Mouse (Mus musculus) neural tube, embryonic 10.5 days (tissue): ENCODE measurements around the gene Tmem8b.
A peak's percentile ranks its signal among the peaks of the same experiment; 100 is the strongest.

Source experiments
- DNase-seq: peaks from one replicate; pipeline ENCODE4 v3.0.0-alpha.2; 2017; ENCODE audit warnings: low spot score; ENCODE audit errors: extremely low spot score

Tmem8b gene

DNA sequence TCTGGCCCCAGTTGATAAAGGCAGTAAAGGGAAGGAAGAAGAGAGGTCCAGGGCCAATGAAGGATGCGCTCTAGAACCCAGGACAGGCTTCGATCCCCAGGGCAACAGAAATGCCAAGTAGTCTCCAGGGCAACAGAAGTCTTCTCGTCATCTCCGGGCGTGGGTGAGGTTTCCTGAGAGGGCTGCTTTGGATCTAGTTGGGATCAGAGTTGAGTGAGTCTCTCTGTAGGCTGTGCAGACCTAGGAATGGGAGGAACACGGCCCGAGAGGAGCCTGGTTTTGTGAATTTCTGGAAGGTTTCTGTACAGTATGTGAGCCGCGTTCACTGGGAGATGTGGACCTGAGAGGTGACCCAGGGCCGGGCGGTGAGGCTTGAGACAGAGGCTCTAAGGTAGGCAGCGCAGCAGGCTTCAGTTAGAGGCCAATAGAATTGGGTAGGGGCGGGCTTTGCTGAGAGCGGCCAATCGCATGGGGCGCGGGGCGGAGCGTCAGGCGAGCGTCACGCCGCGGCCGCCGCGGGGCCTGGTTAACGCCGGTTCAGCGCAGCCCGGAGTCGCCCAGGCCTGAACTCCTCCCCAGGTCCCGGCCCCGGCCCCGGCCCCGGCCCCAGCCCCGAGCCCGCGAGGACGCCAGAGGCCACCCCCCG lies at the start of gene Tmem8b, which contains the start of gene Fam221b:
TSS of gene Tmem8b (plus strand) at position 190 of the 646 bp plus-strand sequence.
TSS of gene Fam221b (minus strand) at position 364 of the 646 bp plus-strand sequence.
- DNase-seq, result peak; percentile 92

- DNase-seq, result no peak
Measured at GRCm38 (mm10) chr4:43620146-43620778, 48.5 kb upstream of the Tmem8b start.

GRCm38 (mm10) chr4:43629106-43629817 lies 39.5 kb upstream of the Tmem8b start:
- DNase-seq, result peak; percentile 19

DNA sequence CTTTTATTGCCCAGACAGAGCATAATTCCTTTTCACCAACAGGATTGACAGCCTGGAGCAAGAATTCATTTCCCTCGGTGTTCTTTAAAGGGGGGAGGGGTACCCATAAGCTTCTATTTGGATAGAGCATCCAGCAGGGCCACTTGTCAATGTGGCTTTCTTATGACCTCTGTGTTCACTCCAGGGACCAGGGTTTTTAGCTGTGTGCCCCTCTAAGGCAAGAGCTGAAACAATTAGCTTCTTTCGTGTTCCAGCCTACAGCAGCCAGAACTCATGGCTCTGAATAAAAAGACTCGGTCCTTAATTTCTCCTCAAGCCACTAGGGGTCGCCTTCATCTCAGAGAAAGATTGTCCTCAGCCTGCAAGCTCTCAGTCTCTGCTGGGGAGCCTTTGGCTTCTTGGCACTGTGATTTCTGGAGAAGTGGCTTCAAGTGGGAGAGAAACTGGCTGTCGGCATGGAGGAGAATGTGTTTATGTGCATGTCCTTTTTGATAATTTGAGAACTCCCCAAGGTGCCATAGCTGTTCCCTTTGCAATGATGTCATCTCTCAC lies 38.7 kb upstream of the Tmem8b start:
- DNase-seq, result peak; percentile 79

- DNase-seq, result peak; percentile 53
Measured at GRCm38 (mm10) chr4:43630671-43631045, 38.1 kb upstream of the Tmem8b start.

GRCm38 (mm10) chr4:43631046-43631955 lies 37.5 kb upstream of the Tmem8b start, which contains the start of gene Npr2:
Gene Npr2 (plus strand): TSS chr4:43631935.
- peak; percentile 74 for DNase-seq

GRCm38 (mm10) chr4:43631956-43632920 lies 36.5 kb upstream of the Tmem8b start:
- DNase-seq, result no peak

- DNase-seq, result peak; percentile 12
Measured at GRCm38 (mm10) chr4:43633296-43633695, 35.5 kb upstream of the Tmem8b start.

DNA sequence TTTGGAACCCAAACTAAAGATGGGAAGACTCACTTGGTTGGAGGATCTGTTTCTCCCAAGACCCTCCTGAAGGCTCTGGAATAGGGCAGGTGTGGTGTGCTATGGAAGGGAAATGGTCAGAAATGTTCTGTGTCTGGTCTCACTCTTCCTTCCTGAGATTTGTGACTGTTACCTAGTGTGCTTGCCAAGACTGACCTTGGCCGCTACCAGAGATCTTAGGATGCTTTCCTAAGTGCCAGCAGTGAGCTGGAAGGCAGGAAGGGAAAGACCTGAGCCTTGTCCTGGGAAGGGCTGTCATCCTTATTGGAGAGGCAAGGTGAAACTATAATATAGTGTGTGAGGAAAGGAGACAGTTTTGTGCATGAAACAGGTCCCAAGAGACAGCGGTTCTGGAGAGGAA lies 35.0 kb upstream of the Tmem8b start:
- peak; percentile 11 for DNase-seq

- peak; percentile 11 for DNase-seq
Measured at GRCm38 (mm10) chr4:43634621-43635374, 34.0 kb upstream of the Tmem8b start.

- DNase-seq, result no peak
Measured at GRCm38 (mm10) chr4:43636751-43637150, 32.0 kb upstream of the Tmem8b start.

DNA sequence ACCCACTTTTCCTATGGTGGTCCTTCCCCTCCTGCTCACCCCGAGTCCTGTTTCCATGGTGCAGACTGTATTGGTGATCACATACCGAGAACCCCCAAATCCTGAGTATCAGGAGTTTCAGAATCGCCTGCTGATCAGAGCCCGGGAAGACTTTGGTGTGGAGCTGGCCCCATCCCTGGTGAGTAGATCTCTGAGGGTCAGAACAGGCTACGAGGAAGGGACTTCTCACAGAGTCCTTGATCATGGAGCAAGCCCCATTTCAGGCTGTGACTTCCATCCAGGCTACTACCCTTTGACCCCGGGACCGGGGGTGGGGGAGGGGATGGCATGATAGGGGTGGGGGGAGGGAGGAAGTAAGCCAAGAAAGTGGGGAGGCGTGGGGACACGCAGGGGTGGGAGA lies 28.7 kb upstream of the Tmem8b start:
- DNase-seq, result peak; percentile 8

GRCm38 (mm10) chr4:43640491-43640890 lies 28.3 kb upstream of the Tmem8b start:
- no peak for DNase-seq

GRCm38 (mm10) chr4:43649783-43650182 lies 19.0 kb upstream of the Tmem8b start:
- no peak for DNase-seq

- DNase-seq, result no peak
Measured at GRCm38 (mm10) chr4:43652726-43653125, 16.0 kb upstream of the Tmem8b start.

DNA sequence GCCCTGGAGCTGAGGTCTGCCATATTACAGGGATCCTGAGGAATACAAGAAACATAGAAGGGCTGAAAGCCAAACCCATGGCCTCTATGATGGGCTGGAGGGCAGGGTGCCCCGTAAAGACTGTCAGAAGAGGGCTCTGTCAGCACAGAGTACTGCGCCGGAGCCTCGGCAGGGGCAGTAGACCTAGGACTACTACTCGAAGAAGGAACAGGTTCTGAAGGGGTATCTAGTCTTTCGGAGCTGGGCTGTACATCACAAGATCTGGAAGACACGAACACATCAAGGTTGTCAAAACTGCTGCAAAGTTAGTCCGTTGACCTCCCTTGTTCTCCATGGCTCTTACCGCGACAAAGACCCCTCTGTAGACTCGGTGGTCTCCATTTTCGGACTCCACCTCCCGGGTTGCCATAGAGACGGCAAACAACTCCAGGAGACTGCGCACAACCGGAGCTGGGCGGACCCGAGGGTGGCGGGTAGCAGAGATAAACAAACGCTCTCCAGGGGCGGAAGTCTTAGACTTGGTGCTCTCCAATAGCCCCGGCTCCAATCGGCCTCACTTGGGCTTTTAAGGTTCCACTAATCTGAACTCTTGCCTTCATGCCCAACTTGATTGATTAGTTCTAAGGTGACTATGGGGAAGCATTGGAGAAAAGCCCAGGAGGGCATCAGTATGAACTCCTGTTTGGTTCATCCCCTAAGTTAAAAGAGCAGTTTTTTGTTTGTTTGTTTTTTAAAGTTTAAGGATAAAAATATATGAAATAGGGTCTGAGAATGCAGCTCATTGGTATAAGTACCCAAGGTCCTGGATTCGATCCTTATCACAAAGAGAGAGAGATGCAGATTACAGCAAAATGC lies 15.4 kb upstream of the Tmem8b start, which contains the start of gene Spag8:
TSS of gene Spag8 (minus strand) at position 434 of the 855 bp plus-strand sequence.
- peak; percentile 58 for DNase-seq

GRCm38 (mm10) chr4:43655656-43656338 lies 13.0 kb upstream of the Tmem8b start:
- no peak for DNase-seq
